Mouse (Mus musculus) left cerebral cortex, adult 2 months (tissue): ENCODE results near the gene Pabpc1l. TPM values are rescaled to one million over a fixed set of nuclear protein-coding genes. Genes with fewer than 3 reads are reported as not detected.
"Not testable (repeated sequence)": the region's sequence is repeated elsewhere in the genome, so short reads cannot be mapped to it uniquely, and the experiment has no call there.

ENCODE experiments used
- DNase-seq, 2 experiments: peaks; one replicate each; pipeline ENCODE4 v3.0.0; 2021 to 2022; ENCODE audit warnings: low spot score in 2 of 2, mixed read lengths in 1 of 2; ENCODE audit errors: extremely low spot score in 1 of 2
- H3K27ac ChIP-seq: fragments of 200-600 bp; 2 replicates; pipeline ENCODE4 v1.8.1; 2022
- H3K4me3 ChIP-seq: fragments of 200-600 bp; 2 replicates; pipeline ENCODE4 v1.8.1; 2022
- CTCF ChIP-seq: fragments of 200-600 bp; IDR thresholded peaks from 2 replicates; pipeline ENCODE4 v1.8.1; 2022; ENCODE audit warnings: antibody characterized with exemption, mild to moderate bottlenecking, moderate library complexity
- intact Hi-C: fragments of 180-260 bp; cut with DNase I; formaldehyde crosslinking; loops from one replicate; pipeline ENCODE4 v1.15.1; 2025
- total RNA-seq, 2 experiments: library from RNA; stranded (reverse); gene quantifications; 2 replicates each; pipeline ENCODE4 v1.2.3; 2021

The Pabpc1l gene
- total RNA-seq, 2 experiments from 2014 or later = 0.84 to 1.1 TPM

DNA sequence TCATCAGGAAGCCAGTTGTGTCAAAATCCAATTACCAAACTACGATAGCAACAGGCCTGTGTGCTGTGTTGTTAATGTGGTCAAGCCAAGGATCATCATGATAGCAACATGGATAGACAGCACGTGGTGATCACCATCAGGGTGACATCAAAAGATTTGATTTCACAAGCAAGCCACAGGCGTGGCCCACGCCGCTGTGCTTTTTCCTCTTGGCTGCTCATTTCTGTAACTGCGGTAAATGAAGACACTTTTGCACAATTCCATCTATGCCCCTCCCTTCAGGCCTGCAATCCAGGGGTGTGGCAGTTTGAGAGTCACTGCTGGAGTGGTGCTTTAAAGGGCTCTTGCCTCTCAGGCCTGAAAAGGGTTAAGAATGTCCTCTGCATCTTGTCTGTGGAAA lies 15.7 kb downstream of the Pabpc1l start:
- intact Hi-C loops = no loop called here

GRCm38 (mm10) chr2:164041523-164041922 lies 16.3 kb downstream of the Pabpc1l start:
- TF ChIP-seq CTCF = no peak
- H3K27ac ChIP-seq = no peak overlapping the region
- intact Hi-C loops = no loop called here

More for the DNA sequence above, 15.7 kb downstream of the Pabpc1l start:
- Histone ChIP-seq H3K4me3 (no peak overlapping the region), H3K27ac (no peak overlapping the region)
- TF ChIP-seq CTCF = no peak
- DNase-seq = no peak

DNA sequence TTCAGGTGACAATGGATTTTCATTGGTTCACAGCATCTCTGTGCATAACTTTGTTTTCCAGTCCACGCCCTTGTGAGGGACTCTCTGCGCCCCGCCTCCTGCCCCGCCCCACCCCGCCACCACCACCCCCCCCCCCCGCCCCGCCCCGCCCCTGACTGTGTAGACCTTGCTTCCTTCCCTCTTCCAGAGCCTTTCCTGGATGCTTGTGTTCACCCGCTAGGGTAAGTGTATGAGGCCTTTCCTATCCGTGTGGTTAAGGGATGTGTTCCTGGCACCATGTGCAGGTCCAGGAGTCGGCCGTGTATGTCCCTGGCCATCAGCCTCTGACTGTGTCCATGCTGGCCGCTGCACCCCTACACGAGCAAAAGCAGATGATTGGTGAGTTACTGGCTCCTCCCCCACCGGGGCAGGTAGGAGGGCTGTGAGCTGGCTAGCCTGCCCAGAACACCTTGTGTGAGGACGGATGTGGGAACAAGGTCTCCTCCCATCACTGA lies 22.0 kb downstream of the Pabpc1l start:
- Histone ChIP-seq H3K4me3 (no peak overlapping the region), H3K27ac (no peak overlapping the region)
- intact Hi-C loops = no loop called here
- DNase-seq = no peak
- TF ChIP-seq CTCF = no peak

More at GRCm38 (mm10) chr2:164041523-164041922, 16.3 kb downstream of the Pabpc1l start:
- DNase-seq = no peak
- H3K4me3 ChIP-seq = no peak overlapping the region

GRCm38 (mm10) chr2:164053767-164054166 lies 28.5 kb downstream of the Pabpc1l start:
- H3K4me3 ChIP-seq = no peak overlapping the region
- no peak overlapping the region for H3K27ac ChIP-seq
- TF ChIP-seq CTCF = no peak
- intact Hi-C loops = no loop called here
- no peak for DNase-seq

DNA sequence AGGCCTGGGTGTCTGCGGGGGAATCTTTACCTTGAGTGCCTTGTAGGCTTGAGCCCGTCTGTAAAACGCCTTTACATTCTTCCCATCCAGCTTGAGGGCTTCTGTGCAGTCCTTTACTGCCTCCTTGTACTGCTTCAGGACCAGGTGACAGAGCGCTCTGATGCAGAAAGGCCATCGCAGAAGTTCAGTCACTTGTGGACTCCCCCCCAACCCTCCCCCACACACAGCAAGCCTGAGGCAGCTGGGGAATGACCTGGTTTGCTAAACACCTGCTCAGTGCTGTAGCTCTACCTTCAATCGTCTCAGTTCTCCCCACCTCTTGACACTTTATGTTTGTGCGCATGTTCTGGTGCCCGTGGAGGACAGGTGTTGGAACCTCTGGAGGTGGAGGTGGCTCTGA lies 29.4 kb downstream of the Pabpc1l start:
- no peak for TF ChIP-seq CTCF
- no peak overlapping the region for H3K27ac ChIP-seq
- H3K4me3 ChIP-seq = no peak overlapping the region
- no peak for DNase-seq
- intact Hi-C loops = no loop called here

DNA sequence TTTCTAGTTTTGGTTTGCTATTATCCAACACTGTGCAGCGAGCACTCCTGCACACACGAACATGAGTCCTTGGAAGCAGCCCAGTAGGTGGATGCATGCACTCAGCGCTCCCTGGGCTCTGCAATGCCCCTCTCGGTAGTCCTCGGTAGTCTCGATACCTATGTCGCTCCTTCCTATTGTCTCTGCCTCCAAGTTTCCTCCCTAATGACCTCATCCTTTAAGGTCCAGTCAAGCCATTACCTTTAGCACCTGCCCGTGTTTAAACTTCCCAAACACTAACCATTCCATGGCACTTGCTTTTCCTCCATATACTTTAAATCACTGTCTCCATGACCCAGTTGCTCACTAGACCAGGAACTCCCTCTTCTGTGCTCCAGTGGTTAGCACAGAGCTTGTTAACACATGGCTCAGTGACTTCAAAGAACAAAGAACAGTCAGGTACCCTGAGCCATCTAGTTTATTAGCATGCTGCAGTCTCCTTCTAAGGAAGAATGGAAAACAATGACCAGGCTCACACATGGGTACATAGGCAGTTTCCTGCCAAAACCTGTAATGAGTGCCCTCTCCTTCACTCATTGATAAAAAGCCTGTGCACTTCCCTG lies 34.5 kb downstream of the Pabpc1l start:
- TF ChIP-seq CTCF = no peak
- intact Hi-C loops = no loop called here
- Histone ChIP-seq H3K4me3 (no peak overlapping the region), H3K27ac (no peak overlapping the region)
- DNase-seq = no peak

- intact Hi-C loops = no loop called here
- Histone ChIP-seq H3K4me3 (peak within 1 kb of the TSS; percentile 82), H3K27ac (peak within 1 kb of the TSS; percentile 88)
- TF ChIP-seq CTCF = no peak
- DNase-seq = no peak
Observed at GRCm38 (mm10) chr2:164070142-164070764, 45.0 kb downstream of the Pabpc1l start, which contains the start of gene Stk4. Gene Stk4, plus strand, starts transcription at chr2:164070322.

- intact Hi-C loops = no loop called here
Observed at GRCm38 (mm10) chr2:164070765-164071436, 45.7 kb downstream of the Pabpc1l start, which contains the start of gene Tomm34. Gene Tomm34, minus strand, starts transcription at chr2:164071169.

GRCm38 (mm10) chr2:164071437-164071820 lies 46.2 kb downstream of the Pabpc1l start:
- Histone ChIP-seq H3K27ac (peak overlapping the region; percentile 70; the same call in 1 of the 2 replicates), H3K4me3 (peak overlapping the region; percentile 82)
- intact Hi-C loops, DNase-seq: not testable (repeated sequence)

More at GRCm38 (mm10) chr2:164070765-164071436, 45.7 kb downstream of the Pabpc1l start, which contains the start of gene Tomm34:
- H3K27ac ChIP-seq = peak within 1 kb of the TSS; percentile 88
- H3K4me3 ChIP-seq = peak within 1 kb of the TSS; percentile 82
- peak; percentile 89 to 90 for DNase-seq
- no peak for TF ChIP-seq CTCF

DNA sequence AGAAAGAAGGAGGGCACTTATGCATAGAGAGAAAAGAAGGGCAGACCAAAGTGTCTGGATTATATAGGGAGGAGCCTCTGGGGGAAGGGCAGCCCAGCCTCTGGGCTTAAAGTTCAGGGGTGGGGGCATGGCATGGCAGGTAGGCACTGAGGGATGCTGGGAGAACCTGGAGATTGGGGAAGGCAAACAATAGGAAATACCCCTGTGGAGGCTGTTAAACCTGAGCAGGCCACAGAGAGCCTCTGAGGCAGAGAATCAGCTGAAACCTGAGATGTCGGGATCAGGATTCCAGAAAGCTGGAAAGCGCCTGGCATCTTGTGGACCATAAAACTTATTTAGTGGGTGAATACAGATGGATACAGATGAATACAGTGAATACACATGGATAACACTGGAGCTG lies 46.9 kb downstream of the Pabpc1l start:
- DNase-seq = no peak
- Histone ChIP-seq H3K4me3 (no peak overlapping the region), H3K27ac (no peak overlapping the region)
- no peak for TF ChIP-seq CTCF
- intact Hi-C loops = no loop called here

- intact Hi-C loops = no loop called here
- no peak for DNase-seq
- Histone ChIP-seq H3K27ac (no peak overlapping the region), H3K4me3 (no peak overlapping the region)
- TF ChIP-seq CTCF = no peak
Observed at GRCm38 (mm10) chr2:164073120-164073519, 47.9 kb downstream of the Pabpc1l start.
